Mouse (Mus musculus) adrenal gland (tissue): ENCODE measurements around the gene Gpsm1.

Source experiments
- intact Hi-C: fragments of 180-260 bp; cut with DNase I; formaldehyde crosslinking; loops from one replicate; pipeline ENCODE4 v1.15.1; 2025

The Gpsm1 gene

GRCm38 (mm10) chr2:26338302-26339203 lies 23.2 kb downstream of the Gpsm1 start:
- intact Hi-C loops: no loop called here

GRCm38 (mm10) chr2:26339204-26339551 lies 23.9 kb downstream of the Gpsm1 start:
- intact Hi-C loops: no loop called here

- intact Hi-C loops: no loop called here
These were observed 26.2 kb downstream of the Gpsm1 start for GRCm38 (mm10) chr2:26341510-26341981.

GRCm38 (mm10) chr2:26342044-26342443 lies 26.7 kb downstream of the Gpsm1 start:
- intact Hi-C loops: no loop called here

DNA sequence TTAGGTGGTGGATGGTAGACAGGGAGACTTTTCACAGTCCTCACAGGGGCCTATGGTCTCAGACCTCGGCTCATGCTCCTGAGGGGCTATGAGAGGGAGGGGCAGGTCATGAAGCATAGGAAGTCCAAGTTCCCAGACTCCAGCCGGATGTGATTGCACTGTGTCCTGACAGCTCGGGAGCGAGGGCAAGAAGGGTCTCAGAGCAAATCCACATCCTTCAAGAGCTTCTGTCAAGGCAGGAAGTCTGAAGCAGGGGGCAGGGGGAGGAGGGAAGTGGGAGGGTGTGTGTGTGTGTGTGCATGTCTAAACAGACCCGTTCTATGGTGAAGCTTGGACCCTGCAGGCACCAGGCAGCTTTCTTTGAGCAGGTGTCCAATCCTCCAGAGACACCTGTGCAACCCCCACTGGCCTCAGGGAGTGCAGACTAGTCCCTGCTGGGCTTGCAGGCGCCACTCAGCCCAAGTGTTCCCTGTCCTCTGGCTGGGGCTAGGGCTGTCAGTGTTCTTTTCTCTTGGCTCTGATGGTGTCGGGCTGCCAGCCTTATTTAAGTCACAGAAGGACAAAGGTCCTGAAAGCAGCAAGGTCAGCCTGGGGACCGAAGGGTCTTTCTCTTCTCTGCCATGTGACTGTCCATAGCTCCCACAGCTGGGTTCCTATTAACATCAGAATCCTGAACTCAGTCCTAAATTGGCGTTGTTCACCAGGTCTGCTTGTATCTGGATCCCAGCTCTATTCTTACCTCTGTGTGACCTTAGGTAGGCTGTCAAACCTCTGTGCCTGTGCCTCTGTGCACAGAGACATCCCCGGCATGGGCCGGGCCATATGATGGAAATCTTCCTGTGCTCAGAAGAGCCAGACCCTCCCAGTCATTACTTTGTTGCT lies 27.5 kb downstream of the Gpsm1 start:
- intact Hi-C loops: no loop called here

DNA sequence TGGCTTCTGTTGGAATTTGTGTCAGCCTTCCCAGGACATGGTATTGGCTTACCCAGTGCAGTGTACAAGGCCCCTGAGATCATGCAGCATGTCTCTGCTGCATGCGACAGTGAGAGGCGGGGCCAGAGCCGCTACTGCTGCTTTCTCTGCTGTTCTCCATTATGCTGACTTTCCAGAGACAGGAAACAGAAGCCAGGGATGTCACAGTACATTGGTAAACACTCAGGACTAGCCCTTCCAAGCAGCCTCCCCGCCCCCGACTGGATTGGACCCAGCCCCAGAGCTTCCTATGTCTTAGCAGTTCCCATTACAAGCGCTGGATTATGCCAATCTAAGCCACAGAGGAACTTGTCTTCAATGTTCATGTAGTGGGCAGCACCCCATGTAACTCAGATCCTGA lies 32.9 kb downstream of the Gpsm1 start:
- intact Hi-C loops: no loop called here

- intact Hi-C loops: loop anchor here (5.0 kb wide), 2 partner anchors 34 to 36 kb away; partner anchors contain the start of genes Entr1, Gpsm1 and Pmpca
These were observed 36.3 kb downstream of the Gpsm1 start, which contains the start of gene Dnlz for GRCm38 (mm10) chr2:26351358-26352290. Dnlz (minus strand) TSS chr2:26352110.

DNA sequence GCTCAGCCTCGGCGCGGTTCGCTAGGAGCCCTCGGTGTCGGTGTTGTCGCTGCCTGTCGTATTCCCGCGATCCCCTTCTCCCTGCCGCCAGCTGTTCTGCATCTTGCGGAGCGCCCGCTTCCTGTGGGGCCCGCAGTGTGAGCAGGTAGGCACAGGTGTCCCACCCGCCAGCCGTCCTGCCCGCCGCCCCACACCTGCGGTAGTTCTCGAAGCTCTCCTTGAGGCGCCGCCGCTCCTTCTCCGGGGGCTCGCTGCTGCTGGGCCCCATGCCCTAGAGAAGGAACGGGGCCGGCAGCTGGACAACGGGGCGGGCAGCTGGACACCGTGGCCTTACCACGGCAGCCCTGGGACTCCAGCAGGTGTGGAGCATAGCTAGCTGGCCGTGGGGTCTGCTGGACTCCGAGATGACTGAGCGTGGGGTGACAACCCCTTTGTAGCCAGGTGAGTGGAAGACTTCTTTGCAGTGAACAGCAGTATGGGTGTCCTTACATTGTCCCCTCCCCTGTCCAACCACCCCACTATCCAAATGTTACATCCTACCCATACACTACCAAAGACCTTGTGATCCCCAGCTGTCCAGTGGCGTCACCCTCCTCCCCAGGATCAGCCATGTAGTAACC lies 37.1 kb downstream of the Gpsm1 start:
- intact Hi-C loops: loop anchor here (5.0 kb wide), 2 partner anchors 35 kb away; partner anchors contain the start of genes Entr1, Gpsm1 and Pmpca

- intact Hi-C loops: loop anchor here (5.0 kb wide), 2 partner anchors 34 to 36 kb away; partner anchors contain the start of genes Entr1, Gpsm1 and Pmpca
These were observed 38.0 kb downstream of the Gpsm1 start for GRCm38 (mm10) chr2:26353066-26353980.

- intact Hi-C loops: loop anchor here (5.0 kb wide), 2 partner anchors 33 to 37 kb away; partner anchors contain the start of genes Entr1, Gpsm1 and Pmpca
These were observed 39.1 kb downstream of the Gpsm1 start for GRCm38 (mm10) chr2:26354401-26354800.

- intact Hi-C loops: loop anchor here (5.0 kb wide), 1 partner anchor 41 kb away; no protein-coding TSS in a partner anchor
These were observed 40.9 kb downstream of the Gpsm1 start for GRCm38 (mm10) chr2:26356231-26356630.

DNA sequence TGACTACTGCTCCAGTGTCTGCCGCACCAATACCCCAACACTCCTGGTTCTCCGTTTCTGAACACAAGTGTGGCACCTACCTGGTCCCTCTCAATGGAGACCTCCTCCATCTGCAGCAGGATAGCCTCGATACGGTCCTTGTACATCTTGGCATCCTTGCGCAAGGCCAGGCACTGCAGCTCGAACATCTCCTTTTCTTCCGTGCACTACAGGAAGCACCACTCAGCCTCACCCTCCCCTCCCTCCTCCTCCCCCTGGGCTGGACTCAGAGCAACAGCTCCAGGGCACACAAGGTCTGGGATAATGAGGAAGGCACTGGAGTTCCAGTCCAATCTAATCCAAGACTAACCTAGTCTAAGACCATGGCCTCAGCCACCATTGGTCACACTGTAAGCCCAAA lies 41.4 kb downstream of the Gpsm1 start:
- intact Hi-C loops: loop anchor here (5.0 kb wide), 1 partner anchor 41 kb away; no protein-coding TSS in a partner anchor

DNA sequence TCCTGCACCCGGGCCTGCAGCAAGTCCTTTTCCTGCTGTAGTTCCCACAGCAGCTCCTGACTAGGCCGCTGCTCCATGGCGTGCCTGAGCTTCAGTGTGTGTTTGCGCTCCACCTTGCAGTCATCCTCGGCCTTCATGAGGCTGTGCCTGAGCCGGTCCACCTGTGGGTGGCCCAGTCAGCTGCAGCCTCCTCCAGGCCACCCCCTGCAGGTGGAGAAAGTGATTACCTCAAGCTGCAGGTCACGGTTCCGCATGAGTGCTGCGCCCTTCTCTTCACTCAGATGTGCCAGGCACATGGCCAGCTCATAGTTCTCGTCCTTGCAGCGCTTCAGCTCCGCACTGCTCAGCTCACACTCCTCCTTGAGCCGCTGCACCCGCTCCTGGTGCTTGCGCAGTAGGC lies 42.2 kb downstream of the Gpsm1 start:
- intact Hi-C loops: loop anchor here (5.0 kb wide), 1 partner anchor 40 kb away; no protein-coding TSS in a partner anchor

GRCm38 (mm10) chr2:26358667-26359320 lies 43.5 kb downstream of the Gpsm1 start:
- intact Hi-C loops: loop anchor here (5.0 kb wide), 1 partner anchor 39 kb away; no protein-coding TSS in a partner anchor

DNA sequence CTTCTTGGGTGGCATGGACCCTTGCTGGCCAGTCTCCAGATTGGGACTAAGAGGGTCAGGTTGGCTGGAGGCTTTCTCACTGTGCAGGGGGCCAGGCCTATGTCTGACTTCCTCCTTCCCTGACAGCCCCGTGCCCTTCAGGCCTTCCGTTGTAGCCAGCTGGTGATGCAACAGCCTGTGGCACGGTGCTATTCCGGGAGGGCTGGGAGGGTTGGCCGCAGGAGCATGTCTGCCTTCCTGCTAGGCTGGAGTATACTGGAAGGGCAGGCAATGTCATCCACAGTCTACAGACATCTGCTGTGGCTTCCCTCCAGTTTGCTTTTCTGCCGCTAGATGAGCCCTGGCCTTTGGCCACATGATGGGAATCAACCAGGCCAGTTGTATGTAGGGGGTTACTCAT lies 44.7 kb downstream of the Gpsm1 start:
- intact Hi-C loops: loop anchor here (5.0 kb wide), 1 partner anchor 37 kb away; no protein-coding TSS in a partner anchor

DNA sequence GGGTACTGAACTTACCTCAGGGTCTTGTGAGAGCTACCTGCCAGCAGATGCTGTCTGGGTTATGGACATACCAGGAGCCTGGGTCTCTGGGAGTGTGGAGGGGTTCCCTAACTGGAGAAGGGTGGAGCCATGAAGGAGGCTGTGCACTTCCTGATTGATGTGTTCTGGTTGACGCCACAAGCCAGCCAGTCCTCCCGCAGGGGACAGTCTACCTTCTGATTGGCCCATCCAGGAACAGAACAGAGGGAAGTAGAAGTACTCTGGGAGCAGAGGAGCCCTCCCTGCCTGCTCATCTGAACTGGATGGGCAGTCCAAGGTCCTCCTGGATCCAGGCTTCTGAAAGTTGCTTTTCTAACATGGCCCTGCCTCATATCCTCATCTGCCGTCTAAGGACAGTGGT lies 45.5 kb downstream of the Gpsm1 start, which contains the start of gene Card9:
Gene Card9, minus strand, starts transcription at position 147 of the 400 bp plus-strand sequence.
- intact Hi-C loops: no loop called here

GRCm38 (mm10) chr2:26362991-26363390 lies 47.7 kb downstream of the Gpsm1 start:
- intact Hi-C loops: no loop called here

DNA sequence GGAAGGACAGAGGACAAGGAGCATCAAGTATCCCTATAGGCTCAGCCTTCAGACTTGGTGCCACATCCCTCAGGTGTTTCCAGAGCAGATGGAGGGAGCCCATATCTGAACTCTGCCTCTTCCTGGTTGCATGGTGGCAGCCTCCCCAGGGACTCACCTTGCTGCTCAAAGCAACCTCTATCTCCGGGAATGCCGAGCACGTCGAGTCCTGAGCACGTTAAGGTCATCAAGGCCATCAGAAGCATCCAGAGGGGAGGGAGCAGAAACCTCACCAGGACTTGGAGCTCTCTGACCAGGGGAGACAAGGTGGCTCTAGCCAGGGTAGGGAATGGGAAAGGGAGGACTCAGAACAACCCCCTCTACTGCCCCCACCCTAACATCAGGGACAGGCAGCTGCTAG lies 48.2 kb downstream of the Gpsm1 start:
- intact Hi-C loops: no loop called here
